Mouse (Mus musculus) erythroid progenitor cell, adult 5-6 weeks (primary cell): ENCODE data around the gene Ehbp1. TPM values are rescaled to one million over a fixed set of nuclear protein-coding genes. Genes with fewer than 3 reads are reported as not detected.

ENCODE experiments used
- ATAC-seq: replicated peaks from 2 replicates; pipeline ENCODE4 v1.8.0; 2016; ENCODE audit warnings: moderate number of reproducible peaks, mild to moderate bottlenecking, moderate TSS enrichment, inconsistent platforms; ENCODE audit not compliant: poor library complexity, low FRiP score, severe bottlenecking
- total RNA-seq, 2 experiments: library from RNA; stranded (forward) in 1 of 2; stranded (reverse) in 1 of 2; fragments of 150-400 nt in 1 of 2; fragments of 186-747, 209-891 nt in 1 of 2; gene quantifications; 2 replicates each; pipeline versions ENCODE4 v1.2.3 to v1.2.4; 2015 to 2017; ENCODE audit warnings: low replicate concordance in 2 of 2

Ehbp1 gene
- total RNA-seq, 2 experiments from 2014 or later: 1.4 to 2.9 TPM

DNA sequence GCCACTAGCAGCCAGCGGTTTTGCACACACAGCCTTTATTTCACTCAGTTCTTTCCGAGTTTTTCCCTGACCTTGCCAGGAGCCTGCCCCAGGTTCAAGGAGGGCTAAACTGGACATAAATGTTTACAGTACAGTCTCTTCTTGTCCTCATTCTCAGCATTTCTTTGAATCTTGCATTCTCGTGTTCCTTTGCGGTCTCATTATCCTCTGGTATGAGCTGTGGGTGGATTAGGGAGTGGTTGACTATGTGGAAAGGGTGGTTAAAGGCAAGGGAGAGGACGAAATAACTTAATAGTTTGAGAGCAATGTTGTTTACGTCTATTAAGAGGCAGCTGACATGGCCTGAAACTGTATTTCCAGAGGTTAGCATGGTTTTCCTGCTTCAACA is 54.6 kb downstream of the Ehbp1 start:
- ATAC-seq: no peak

DNA sequence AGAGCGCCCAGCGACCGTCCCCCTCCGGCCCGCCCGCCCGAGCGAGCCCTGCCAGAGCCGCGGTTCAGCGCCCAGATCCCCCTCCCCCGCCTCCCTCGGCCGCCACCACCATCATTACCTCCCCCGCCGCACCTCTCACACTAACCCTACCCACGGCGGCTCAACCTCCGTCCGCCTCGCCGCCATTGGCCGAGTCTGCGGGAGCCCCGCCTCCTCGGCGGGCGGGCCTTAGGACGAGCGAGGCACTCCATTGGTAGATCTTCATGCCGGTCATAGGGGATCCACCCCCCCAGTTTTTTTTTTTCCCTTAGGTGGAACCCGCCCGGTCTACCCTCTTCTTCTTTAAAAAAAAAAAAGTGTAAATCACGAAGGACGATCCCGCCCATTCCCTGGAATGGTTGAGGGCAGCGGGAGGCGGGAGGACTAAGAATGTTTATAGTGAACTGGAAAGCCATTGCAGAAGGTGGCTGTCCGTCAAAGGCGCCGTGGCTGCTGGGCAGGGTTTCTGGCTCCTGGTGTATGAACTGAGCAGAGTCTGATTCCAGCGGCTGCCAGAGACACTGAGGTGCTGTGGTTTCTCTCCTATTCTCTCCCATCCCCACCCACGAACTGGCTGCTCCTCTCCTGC is 55.1 kb downstream of the Ehbp1 start:
- ATAC-seq: peak; percentile 99

DNA sequence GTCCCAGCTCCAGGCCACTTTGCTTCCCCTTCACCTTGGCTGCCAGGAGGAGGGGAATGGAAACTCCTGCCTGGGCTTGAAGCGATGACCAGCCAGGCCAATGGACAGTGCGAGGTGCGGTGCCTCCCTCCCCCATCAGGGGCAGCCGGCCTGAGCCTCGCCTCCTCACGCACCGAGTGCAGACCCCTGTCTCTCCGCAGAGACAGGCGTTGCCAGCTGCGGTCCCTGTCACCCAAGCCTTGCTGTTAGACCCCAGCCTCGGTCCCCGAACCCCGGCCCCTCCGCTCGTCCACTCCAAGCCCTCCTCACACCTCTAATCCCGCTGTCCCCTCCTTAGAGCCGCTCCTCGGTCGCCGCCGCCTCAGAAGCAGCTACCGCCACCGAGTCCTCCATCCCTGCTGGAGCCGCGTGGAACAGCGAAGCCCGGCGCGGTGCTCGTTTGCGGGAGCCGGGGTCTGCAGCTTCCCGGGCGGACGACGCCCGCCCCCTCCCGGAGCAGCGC is 55.7 kb downstream of the Ehbp1 start:
- no peak for ATAC-seq

DNA sequence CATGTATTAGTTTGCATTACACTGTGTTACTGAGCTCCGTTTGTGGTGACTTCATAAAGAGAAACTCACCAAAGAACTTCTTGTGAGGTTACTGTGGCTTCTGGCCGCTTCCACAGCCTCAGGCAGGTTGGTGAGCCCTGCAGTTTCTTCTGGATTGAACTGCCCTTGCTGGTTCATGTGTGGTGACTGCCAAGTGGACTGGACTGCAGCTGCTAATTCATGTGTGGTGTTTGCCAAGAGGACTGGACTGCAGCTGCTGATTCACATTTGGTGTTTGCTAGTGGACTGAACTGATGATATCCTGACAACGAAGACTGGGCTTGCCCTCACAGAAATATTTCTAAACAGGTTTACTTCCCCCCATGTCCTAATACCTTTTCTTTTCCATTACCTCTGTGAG is 65.4 kb downstream of the Ehbp1 start:
- ATAC-seq: no peak

DNA sequence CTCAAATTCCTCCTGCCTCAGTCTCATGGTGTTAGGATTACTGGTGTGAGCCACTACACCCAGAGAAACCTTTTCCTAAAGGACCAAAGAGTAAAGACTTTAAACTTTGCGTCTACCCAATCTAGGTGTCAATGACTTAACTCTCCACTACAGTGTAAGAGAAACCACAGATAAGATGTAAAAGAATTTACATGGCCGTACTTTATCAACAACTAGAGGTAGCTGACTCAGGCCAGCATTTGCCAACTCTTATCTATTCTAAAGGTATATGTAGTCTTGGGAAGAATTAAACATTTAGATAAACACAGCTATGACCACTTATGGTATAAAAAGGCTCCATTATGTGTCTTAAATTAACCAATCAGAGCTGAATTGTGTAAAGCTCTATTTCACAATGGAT is 67.9 kb downstream of the Ehbp1 start:
- ATAC-seq: no peak

DNA sequence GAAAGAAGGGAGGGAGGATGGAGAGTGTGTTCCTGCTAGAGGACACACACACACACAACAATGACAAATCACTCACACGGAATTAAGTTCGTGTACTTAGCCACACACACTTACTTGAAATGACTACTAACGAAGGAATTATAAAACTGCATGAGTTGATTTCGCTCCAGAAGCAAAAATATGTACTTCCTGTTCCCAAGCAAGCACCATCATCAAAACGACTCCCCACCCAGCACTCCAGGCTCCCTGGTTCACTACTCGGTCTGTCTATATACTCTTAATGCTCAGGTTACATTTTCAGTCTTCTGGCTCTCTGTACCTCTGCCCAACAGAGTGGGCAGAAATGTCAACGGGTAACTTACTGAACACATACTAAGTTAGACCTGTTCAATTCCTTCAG is 68.7 kb downstream of the Ehbp1 start:
- ATAC-seq: no peak

DNA sequence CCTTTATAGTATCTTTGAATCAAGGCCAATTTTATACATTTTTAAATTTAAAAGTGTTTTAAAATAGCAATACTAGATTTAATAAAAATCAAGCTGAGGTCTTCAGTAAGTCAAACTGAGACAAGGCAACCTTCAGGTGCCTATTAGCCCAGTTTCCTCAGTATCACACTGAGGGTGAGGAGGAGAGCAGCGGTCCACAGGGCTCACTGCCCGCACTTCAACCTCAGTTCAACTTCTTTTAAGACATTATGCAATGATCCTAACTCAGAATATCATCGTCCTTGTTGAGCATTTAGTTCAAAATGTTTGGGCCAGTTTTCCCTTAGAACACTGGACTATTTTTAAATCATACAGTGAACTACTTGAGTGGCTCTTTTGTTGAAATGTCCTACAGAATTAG is 70.2 kb downstream of the Ehbp1 start:
- no peak for ATAC-seq

DNA sequence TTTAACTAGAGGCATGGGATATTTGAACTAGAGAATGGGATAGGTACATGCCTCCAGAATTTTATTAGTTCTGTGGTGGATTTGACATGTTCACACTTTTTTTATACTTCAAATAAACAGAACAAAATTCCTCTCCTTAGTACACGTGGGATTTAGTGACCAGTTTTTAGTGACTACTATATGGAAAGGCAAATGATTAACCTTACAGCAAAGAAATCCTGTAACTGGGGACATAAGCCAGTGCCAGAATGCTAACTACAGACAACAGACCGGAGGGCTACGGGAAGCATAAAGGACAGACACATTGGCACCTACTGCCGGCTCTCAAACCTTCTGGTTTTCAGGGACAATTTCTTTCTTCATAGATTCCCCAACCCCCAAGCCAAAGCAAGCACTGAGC is 72.4 kb downstream of the Ehbp1 start:
- no peak for ATAC-seq

DNA sequence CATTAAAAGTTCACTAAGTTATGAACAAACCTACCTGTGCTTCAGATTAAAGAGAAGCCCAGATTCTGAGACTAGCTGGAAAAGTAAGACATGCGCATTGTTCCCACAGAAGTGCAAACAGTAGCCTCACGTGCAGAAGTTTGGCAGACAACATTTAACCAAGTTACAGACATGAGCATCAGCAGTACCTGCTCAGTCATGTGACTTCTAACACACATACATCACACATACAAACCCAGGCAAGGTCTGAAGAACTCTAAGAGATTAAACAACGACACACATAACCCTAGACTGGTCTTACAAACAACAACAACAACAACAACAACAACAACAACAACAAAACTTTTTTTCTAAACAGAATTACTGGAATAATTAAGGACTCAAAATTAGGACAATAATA is 72.9 kb downstream of the Ehbp1 start:
- ATAC-seq: no peak

DNA sequence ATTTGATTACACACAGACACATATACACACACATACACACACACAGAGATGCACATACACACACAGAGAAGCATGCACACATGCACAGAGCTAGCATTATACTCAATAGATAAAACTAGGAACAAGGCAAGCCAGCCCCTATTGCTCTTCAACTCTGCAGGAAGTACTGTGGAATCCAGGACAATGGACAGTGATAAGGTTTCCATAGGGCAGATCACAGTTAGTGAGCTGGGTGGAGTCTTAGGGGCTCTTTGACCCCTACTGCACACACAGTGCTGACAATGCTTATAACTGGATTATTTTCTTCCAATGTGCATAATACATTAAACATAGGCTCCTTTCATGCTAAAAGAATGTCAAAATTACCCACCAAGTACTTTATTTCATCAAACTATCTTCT is 75.1 kb downstream of the Ehbp1 start:
- no peak for ATAC-seq

DNA sequence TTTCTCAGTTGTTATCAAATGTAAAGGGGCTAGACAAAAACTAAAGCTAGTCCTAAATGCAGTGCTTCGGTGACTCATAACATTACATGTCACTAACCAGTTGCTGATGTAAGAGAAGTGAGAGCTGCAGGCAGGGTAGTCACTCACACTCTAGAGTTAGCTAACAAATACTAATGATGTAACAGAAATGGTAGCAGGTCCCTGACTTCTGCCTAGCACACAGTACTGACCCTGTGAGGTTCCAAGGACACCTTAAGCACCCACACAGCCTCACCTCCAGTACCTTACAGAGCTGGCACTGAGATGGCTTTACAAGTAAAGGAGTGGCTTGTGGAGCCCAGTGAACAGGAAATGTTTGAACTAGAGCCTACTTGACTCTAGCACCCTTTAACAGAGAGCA is 86.7 kb downstream of the Ehbp1 start:
- ATAC-seq: no peak

DNA sequence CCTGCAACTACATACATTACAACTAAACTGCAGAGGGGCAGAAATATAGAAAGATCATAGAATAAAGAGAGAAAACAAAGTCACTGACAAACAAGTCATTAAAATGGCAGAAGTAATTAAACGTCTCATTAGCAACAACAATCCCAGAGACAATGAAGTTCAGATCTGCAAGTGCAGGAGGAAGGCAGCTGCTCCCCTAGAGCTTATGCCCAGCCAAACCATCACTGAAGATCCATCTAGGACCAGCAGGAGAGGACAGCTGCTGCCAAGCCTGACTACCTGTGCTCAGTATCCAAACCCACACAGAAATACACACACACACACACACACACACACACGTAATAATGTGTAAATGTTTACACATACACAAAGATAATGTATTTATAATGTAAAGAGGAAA is 92.7 kb downstream of the Ehbp1 start:
- no peak for ATAC-seq

DNA sequence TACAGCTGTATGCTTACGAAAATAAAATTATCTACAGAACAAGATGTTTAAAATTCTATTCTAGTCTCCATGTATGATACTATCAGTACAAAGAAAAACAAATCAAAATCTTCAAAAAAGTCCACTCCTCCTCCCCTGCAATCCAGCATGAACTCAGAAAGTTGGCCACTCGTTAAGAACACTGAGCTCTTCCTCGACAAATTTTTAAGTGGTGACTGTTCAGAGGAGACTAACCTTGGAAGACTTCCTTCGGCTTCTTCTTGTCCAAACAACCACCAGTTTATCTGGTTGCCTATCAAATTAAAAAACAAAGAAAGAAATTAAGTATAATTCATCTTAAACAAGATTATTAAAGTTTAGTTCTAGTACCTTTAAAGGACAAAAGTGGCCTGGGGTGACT is 94.4 kb downstream of the Ehbp1 start:
- ATAC-seq: no peak

DNA sequence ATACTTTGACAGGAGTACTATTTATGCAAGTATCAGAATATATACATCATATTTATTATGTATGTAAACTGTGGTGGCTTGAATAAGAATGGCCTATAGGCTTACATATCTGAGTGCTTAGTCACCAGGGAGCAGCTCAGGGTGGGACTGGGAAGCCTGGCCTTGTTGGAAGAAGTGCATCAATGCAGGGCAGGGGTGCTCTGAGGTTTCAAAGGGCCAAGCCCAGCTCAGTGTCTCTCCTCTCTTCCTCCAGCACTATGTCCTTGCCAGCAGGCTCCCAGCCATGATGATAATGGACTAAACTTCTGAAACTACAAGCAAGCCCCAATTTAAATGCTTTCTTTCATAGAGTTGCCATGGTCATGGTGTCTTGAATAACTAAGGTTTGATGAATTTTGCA is 95.0 kb downstream of the Ehbp1 start:
- no peak for ATAC-seq

DNA sequence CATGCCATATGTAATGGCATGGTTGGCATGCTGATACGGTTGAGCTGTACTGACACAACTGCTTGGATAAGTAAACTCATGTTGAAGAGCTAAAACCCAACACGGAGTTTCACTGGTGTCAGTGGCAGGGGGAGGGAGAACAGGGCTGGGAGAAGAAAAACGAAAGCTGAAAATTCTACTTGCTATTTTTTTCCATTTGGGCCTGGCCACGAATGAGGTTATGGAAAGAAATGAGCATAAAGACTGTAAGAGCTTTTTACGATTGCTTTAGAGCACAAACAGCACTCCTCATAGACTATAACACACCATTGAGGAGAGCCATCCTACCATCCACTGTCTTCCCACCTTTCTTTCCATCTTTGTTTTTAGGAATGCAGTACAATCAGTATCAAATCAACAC is 106.5 kb downstream of the Ehbp1 start:
- no peak for ATAC-seq

DNA sequence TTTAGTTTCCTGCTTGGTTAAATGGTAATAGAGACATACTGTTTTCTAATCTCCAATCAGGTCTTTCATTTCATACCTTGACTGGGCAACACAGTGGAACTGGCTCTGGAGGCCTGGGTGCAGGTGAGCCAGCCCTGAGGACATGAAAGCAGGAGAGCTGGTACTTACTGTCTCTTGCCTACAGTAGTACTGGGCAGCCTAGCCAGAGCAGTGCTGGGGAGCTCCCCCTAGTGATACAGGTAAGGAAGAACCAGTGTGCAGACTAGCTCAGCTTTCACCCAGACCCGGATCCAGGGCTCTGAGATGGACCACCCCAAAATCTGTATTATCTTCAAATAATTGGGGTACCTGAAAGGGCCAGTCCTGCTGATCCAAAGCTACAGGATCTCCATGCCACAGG is 107.4 kb downstream of the Ehbp1 start:
- ATAC-seq: 0 out of 2 replicates have a peak, but pooled peaks have one; percentile 30

DNA sequence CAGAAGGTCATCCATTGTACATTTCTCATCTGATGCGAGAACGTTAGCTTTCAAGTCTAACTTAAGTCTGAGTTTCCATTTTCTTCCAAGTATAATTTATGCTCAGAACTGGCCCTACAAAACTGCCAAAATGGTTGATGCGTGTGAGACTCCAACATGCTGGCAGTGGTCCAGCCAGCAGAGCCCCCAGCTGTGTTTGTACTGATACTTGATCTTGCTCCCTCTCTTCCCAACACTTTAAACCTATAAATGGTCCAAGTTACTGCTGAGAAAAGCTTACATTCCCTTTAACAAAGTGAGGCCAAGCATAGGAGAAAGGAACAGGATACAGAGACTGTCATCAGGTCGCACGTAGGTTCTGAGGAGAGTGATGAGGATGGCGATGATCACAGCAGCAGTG is 111.2 kb downstream of the Ehbp1 start:
- ATAC-seq: no peak

DNA sequence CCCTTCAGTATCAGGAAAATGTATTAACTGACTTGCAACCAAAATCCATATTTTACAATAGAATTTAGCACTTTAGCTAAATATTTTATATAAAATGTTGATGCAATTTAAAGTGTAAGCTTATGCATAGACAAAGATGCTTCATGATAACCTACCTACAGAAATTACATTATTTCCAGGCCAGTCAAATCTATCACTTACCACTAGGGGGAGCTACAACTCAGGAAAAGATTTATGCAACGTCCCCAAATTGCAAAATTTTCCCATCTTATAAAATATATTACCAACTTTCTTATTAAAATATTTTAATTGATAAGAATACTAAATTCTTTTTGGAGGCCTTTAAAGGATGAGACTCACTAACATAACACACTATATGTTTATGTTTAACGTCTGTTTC is 116.5 kb downstream of the Ehbp1 start:
- ATAC-seq: no peak

DNA sequence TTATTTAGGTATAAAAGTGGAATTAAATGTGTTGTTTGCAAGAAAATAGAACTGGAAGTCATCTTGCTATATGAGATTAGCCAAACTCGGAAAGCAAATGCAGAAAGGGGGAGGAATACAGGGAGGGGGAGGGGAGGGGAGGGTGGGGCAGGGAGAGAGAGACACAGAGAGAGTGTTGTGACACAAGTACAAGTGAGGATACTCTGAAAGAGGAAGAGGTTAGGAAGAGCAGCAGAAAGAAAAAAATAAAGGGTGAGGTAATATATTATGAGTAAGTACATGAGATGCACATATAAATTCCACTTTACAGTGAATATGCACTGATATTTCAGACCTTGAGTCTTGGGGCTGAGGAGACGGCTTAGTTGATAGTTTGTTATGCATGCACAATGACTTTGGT is 123.9 kb downstream of the Ehbp1 start:
- no peak for ATAC-seq

DNA sequence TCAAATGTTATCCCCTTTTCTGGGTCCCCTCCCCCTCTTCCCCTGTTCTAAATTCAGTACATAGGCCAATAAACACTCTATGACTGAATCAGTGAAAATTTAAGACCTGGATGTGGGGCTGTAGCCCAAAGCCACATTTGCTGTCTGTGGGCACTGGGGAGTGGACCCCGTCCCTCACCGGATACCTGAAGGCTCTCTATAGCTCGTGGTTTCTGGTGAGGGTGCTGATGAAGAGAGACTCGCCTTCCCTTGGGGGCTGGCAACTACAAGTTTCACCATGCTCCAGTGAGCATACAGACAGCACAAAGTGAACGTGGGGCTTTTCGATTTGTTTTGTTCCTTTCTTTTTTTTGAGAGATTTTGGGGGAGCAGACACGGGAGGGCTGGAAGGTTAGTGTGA is 125.2 kb downstream of the Ehbp1 start:
- ATAC-seq: no peak

DNA sequence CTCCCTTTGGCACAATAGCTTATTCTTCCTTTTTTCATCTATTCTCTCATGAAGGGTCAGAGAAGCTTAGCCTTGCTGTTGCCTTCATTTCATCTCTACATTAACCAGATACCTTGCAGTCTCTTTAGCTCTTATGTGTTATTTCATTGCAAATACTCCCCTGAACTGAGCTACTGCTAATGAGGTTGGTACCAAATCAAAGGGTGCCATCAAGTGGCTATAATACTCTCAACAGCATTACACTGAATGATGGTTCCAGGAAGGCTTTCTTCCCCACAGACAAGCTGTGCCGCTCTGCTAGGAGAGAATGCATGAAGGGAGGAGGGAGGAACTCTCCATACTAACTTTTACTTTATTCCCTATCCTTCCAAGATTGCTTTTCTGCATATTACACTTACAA is 135.5 kb downstream of the Ehbp1 start:
- no peak for ATAC-seq

DNA sequence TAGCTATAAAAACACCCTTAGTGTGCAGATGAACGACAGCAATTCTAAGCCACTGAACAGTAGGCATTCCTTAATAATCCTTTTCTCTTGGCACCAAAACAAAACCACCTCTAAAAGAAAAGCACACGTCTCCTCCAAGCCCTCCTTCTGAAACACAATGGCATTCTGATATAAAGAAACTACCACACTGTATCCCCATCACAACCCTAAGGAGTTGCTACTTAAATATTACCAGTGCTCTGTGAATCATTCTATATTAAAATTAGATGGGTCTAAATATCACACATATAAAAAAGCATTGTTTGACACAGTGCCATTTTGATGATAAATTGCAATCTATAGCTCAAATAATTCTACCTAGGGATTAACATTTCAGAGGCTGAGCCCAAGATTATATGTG is 135.9 kb downstream of the Ehbp1 start:
- ATAC-seq: no peak
